Mouse (Mus musculus): ENCODE measurements around the gene Rasgef1b. TPM values are rescaled to one million over a fixed set of nuclear protein-coding genes. Genes with fewer than 3 reads are reported as not detected.

Rasgef1b gene
- polyA plus RNA-seq, 2 experiments, result 4.3 to 9.2 TPM

- H3K4me2 ChIP-seq (replicated peaks; ENCODE audit: low read depth, low read length, severe bottlenecking), result no peak overlapping the region
- WGBS, result 19% methylated on average over 6 of the region's 6 CpGs
- H3K27me3 ChIP-seq (ENCODE audit: control insufficient read depth, insufficient read depth, low read length), result no peaks in the 10 kb centered on the region
- H3K4me3 ChIP-seq (replicated peaks; ENCODE audit: low read length), result no peak overlapping the region
- H3K27ac ChIP-seq (replicated peaks; ENCODE audit: low read depth, low read length), result no peak overlapping the region
- no peak overlapping the region for H3K9ac ChIP-seq (ENCODE audit: low read depth, low read length, severe bottlenecking)
- no peaks in the 10 kb centered on the region for H3K4me1 ChIP-seq (ENCODE audit: control insufficient read depth, insufficient read depth, low read length)
- no peaks in the 10 kb centered on the region for H3K9me3 ChIP-seq (ENCODE audit: control insufficient read depth, low read length)
- no peak for TF ChIP-seq POLR2A (IDR thresholded peaks at IDR 0.05; ENCODE audit: borderline replicate concordance, extremely low read depth, insufficient read depth, insufficient read length)
- ATAC-seq (ENCODE audit: low FRiP score, low read depth) (no peak), DNase-seq (ENCODE audit: low spot score) (no peak)
- H3K36me3 ChIP-seq (ENCODE audit: control insufficient read depth, insufficient read depth, low read length), result no peaks in the 10 kb centered on the region
These were observed 137.5 kb downstream of the Rasgef1b start for GRCm38 (mm10) chr5:99591348-99591747.

GRCm38 (mm10) chr5:99590539-99590938 lies 138.3 kb downstream of the Rasgef1b start:
- H3K4me1 ChIP-seq (ENCODE audit: control insufficient read depth, insufficient read depth, low read length), result no peaks in the 10 kb centered on the region
- H3K4me2 ChIP-seq (replicated peaks; ENCODE audit: low read depth, low read length, severe bottlenecking), result no peak overlapping the region
- H3K4me3 ChIP-seq (replicated peaks; ENCODE audit: low read length), result no peak overlapping the region
- no peak for TF ChIP-seq POLR2A (IDR thresholded peaks at IDR 0.05; ENCODE audit: borderline replicate concordance, extremely low read depth, insufficient read depth, insufficient read length)
- no peak overlapping the region for H3K9ac ChIP-seq (ENCODE audit: low read depth, low read length, severe bottlenecking)
- no peaks in the 10 kb centered on the region for H3K36me3 ChIP-seq (ENCODE audit: control insufficient read depth, insufficient read depth, low read length)
- DNase-seq (ENCODE audit: low spot score) (no peak), ATAC-seq (ENCODE audit: low FRiP score, low read depth) (no peak)
- H3K9me3 ChIP-seq (ENCODE audit: control insufficient read depth, low read length), result no peaks in the 10 kb centered on the region
- H3K27me3 ChIP-seq (ENCODE audit: control insufficient read depth, insufficient read depth, low read length), result no peaks in the 10 kb centered on the region
- 45% methylated on average over 4 of the region's 4 CpGs for WGBS
- no peak overlapping the region for H3K27ac ChIP-seq (replicated peaks; ENCODE audit: low read depth, low read length)

- Histone ChIP-seq H3K4me1 (ENCODE audit: control insufficient read depth, insufficient read depth, low read length) (no peaks in the 10 kb centered on the region), H3K9me3 (ENCODE audit: control insufficient read depth, low read length) (no peaks in the 10 kb centered on the region), H3K36me3 (ENCODE audit: control insufficient read depth, insufficient read depth, low read length) (no peaks in the 10 kb centered on the region), H3K4me3 (replicated peaks; ENCODE audit: low read length) (no peak overlapping the region), H3K27ac (replicated peaks; ENCODE audit: low read depth, low read length) (no peak overlapping the region), H3K9ac (ENCODE audit: low read depth, low read length, severe bottlenecking) (no peak overlapping the region), H3K4me2 (replicated peaks; ENCODE audit: low read depth, low read length, severe bottlenecking) (no peak overlapping the region), H3K27me3 (ENCODE audit: control insufficient read depth, insufficient read depth, low read length) (no peaks in the 10 kb centered on the region)
- ATAC-seq (ENCODE audit: low FRiP score, low read depth) (no peak), DNase-seq (ENCODE audit: low spot score) (no peak)
- no peak for TF ChIP-seq POLR2A (IDR thresholded peaks at IDR 0.05; ENCODE audit: borderline replicate concordance, extremely low read depth, insufficient read depth, insufficient read length)
- WGBS, result 91% methylated on average over 5 of the region's 5 CpGs
These were observed 140.9 kb downstream of the Rasgef1b start for GRCm38 (mm10) chr5:99587994-99588393.

GRCm38 (mm10) chr5:99587589-99587988 lies 141.3 kb downstream of the Rasgef1b start:
- no peaks in the 10 kb centered on the region for H3K4me1 ChIP-seq (ENCODE audit: control insufficient read depth, insufficient read depth, low read length)
- H3K27ac ChIP-seq (replicated peaks; ENCODE audit: low read depth, low read length), result no peak overlapping the region
- no peak overlapping the region for H3K4me3 ChIP-seq (replicated peaks; ENCODE audit: low read length)
- no peaks in the 10 kb centered on the region for H3K36me3 ChIP-seq (ENCODE audit: control insufficient read depth, insufficient read depth, low read length)
- H3K27me3 ChIP-seq (ENCODE audit: control insufficient read depth, insufficient read depth, low read length), result no peaks in the 10 kb centered on the region
- DNase-seq (ENCODE audit: low spot score) (no peak), ATAC-seq (ENCODE audit: low FRiP score, low read depth) (no peak)
- no peak for TF ChIP-seq POLR2A (IDR thresholded peaks at IDR 0.05; ENCODE audit: borderline replicate concordance, extremely low read depth, insufficient read depth, insufficient read length)
- no peaks in the 10 kb centered on the region for H3K9me3 ChIP-seq (ENCODE audit: control insufficient read depth, low read length)
- H3K4me2 ChIP-seq (replicated peaks; ENCODE audit: low read depth, low read length, severe bottlenecking), result no peak overlapping the region
- 78% methylated on average over 4 of the region's 4 CpGs for WGBS
- H3K9ac ChIP-seq (ENCODE audit: low read depth, low read length, severe bottlenecking), result no peak overlapping the region

- TF ChIP-seq POLR2A (IDR thresholded peaks at IDR 0.05; ENCODE audit: borderline replicate concordance, extremely low read depth, insufficient read depth, insufficient read length), result no peak
These were observed 142.6 kb downstream of the Rasgef1b start for GRCm38 (mm10) chr5:99586287-99586686.

More at GRCm38 (mm10) chr5:99586287-99586686, 142.6 kb downstream of the Rasgef1b start:
- Histone ChIP-seq H3K4me3 (replicated peaks; ENCODE audit: low read length) (no peak overlapping the region), H3K9me3 (ENCODE audit: control insufficient read depth, low read length) (no peaks in the 10 kb centered on the region), H3K36me3 (ENCODE audit: control insufficient read depth, insufficient read depth, low read length) (no peaks in the 10 kb centered on the region), H3K27ac (replicated peaks; ENCODE audit: low read depth, low read length) (no peak overlapping the region), H3K9ac (ENCODE audit: low read depth, low read length, severe bottlenecking) (no peak overlapping the region), H3K27me3 (ENCODE audit: control insufficient read depth, insufficient read depth, low read length) (no peaks in the 10 kb centered on the region), H3K4me1 (ENCODE audit: control insufficient read depth, insufficient read depth, low read length) (peaks cover 2% of the 10 kb centered on the region; the same call in 1 of the 2 replicates), H3K4me2 (replicated peaks; ENCODE audit: low read depth, low read length, severe bottlenecking) (no peak overlapping the region)
- WGBS, result 79% methylated on average over 6 of the region's 6 CpGs
- ATAC-seq (ENCODE audit: low FRiP score, low read depth), result no peak
- DNase-seq (ENCODE audit: low spot score), result no peak
